Mouse (Mus musculus): Measurements from ENCODE around the gene Hist1h2af. TPM values are rescaled to one million over a fixed set of nuclear protein-coding genes. Genes with fewer than 3 reads are reported as not detected.
"Not testable (repeated sequence)": the region's sequence is repeated elsewhere in the genome, so short reads cannot be mapped to it uniquely, and the experiment has no call there.

Hist1h2af gene
- polyA plus RNA-seq, 1 experiment = 2.4 TPM

GRCm38 (mm10) chr13:23564482-23564881 is 30.8 kb downstream of the Hist1h2af start:
- WGBS = 51% methylated on average over 2 of the region's 2 CpGs

DNA sequence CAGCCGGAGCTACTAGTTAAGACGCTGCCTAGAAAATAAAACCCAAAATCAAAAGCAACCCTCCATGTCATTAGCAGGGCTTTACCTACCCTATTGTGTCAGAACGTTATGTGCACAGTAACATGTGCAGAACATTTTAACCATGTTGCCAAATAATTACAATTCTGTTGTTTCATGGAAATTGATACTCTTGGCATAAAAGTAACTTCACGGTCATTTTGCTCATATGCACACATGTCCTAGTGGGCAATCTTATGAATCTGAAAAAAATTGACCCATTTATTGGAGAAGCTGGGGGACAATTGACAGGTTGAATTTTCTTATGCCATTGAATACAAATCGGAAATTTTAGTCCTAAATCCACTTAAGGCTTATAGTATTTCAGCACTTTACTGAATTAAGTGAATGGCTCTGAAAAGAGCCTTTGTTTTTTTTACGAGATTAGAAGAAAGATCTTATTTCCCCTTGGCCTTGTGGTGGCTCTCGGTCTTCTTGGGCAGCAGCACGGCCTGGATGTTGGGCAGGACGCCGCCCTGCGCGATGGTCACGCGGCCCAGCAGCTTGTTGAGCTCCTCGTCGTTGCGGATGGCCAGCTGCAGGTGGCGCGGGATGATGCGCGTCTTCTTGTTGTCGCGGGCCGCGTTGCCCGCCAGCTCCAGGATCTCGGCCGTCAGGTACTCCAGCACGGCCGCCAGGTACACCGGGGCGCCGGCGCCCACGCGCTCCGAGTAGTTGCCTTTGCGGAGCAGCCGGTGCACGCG is 36.7 kb downstream of the Hist1h2af start:
- peak overlapping the region; percentile 46 for H3K4me3 ChIP-seq (replicated peaks; ENCODE audit: insufficient read depth, low read depth, low read length)
- peak overlapping the region; percentile 85 for H3K27ac ChIP-seq (ENCODE audit: insufficient read depth, low read length)
- H3K4me1 ChIP-seq (ENCODE audit: control insufficient read depth, insufficient read depth, low read length); H3K27me3 ChIP-seq (ENCODE audit: control insufficient read depth, insufficient read depth, low read length); DNase-seq: not testable (repeated sequence)
- WGBS = 2% methylated on average over 29 of the region's 41 CpGs

More at GRCm38 (mm10) chr13:23564482-23564881, 30.8 kb downstream of the Hist1h2af start:
- Histone ChIP-seq H3K27ac (ENCODE audit: insufficient read depth, low read length) (no peak overlapping the region), H3K4me3 (replicated peaks; ENCODE audit: insufficient read depth, low read depth, low read length) (no peak overlapping the region), H3K27me3 (ENCODE audit: control insufficient read depth, insufficient read depth, low read length) (no peaks in the 10 kb centered on the region), H3K4me1 (ENCODE audit: control insufficient read depth, insufficient read depth, low read length) (no peaks in the 10 kb centered on the region)
- DNase-seq = no peak
- TF ChIP-seq CTCF (IDR thresholded peaks at IDR 0.05; ENCODE audit: borderline replicate concordance, insufficient read depth, low read depth, low read length) = no peak
- TF ChIP-seq POLR2A (IDR thresholded peaks at IDR 0.05; ENCODE audit: borderline replicate concordance, insufficient read depth, low read length) = no peak

DNA sequence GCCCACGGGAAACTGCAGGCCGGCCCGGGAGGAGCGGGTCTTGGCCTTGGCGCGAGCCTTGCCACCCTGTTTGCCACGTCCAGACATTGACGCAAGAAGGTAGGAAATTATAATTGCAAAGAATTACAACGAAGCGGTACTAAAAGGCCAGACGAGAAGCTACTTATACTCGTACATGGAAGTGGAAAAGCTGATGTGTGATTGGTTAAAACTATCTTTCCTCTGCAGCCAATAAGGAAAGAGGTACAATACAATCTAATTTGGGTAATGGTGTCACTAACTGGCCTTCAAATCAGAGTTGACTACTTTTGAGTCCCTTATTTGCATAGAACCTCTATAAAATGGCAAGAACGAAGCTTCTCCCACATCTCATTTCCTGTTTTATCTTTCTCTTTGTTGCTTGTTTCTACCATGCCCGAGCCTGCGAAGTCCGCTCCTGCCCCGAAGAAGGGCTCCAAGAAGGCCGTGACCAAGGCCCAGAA is 37.4 kb downstream of the Hist1h2af start, which contains the start of the genes Hist1h2ae and Hist1h2bg:
Gene Hist1h2ae, minus strand, starts transcription at position 199 of the 482 bp plus-strand sequence.
Gene Hist1h2bg, plus strand, starts transcription at position 375 of the 482 bp plus-strand sequence.
- under 1% methylated on average over 18 of the region's 18 CpGs for WGBS

DNA sequence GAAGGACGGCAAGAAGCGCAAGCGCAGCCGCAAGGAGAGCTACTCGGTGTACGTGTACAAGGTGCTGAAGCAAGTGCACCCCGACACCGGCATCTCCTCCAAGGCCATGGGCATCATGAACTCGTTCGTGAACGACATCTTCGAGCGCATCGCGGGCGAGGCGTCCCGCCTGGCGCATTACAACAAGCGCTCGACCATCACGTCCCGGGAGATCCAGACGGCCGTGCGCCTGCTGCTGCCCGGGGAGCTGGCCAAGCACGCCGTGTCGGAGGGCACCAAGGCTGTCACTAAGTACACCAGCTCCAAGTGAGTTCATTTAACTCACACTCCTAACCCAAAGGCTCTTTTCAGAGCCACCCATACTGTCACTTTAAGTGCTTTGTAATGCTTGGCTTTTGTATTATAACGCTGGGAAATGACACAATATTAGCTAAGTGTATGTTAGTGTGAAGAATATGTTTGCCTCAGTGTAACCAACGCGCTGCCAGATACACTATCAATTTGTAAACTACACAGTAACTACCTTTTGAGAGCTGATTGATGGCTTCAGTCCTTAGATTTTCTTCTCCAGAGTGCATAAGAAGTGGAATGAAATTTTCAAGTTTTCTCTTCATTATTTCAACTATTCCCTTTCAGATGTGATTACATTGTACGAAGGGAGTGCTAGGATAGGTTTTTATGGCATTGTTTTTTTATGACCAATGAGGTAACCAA is 38.0 kb downstream of the Hist1h2af start:
- Histone ChIP-seq H3K4me3 (replicated peaks; ENCODE audit: insufficient read depth, low read depth, low read length) (peak overlapping the region; percentile 58), H3K27ac (ENCODE audit: insufficient read depth, low read length) (peak overlapping the region; percentile 77)
- 2% methylated on average over 18 of the region's 34 CpGs for WGBS
- not testable (repeated sequence) for DNase-seq; H3K4me1 ChIP-seq (ENCODE audit: control insufficient read depth, insufficient read depth, low read length); H3K27me3 ChIP-seq (ENCODE audit: control insufficient read depth, insufficient read depth, low read length)

More for the DNA sequence above, 37.4 kb downstream of the Hist1h2af start, which contains the start of the genes Hist1h2ae and Hist1h2bg:
- Histone ChIP-seq H3K4me3 (replicated peaks; ENCODE audit: insufficient read depth, low read depth, low read length) (peak within 1 kb of the TSS; percentile 58), H3K27ac (ENCODE audit: insufficient read depth, low read length) (peak within 1 kb of the TSS; percentile 85), H3K27me3 (ENCODE audit: control insufficient read depth, insufficient read depth, low read length) (no peaks in the 10 kb centered on the region), H3K4me1 (ENCODE audit: control insufficient read depth, insufficient read depth, low read length) (no peaks in the 10 kb centered on the region)
- peak; percentile 78 to 88 for DNase-seq
- TF ChIP-seq POLR2A (IDR thresholded peaks at IDR 0.05; ENCODE audit: borderline replicate concordance, insufficient read depth, low read length) = no peak
- no peak for TF ChIP-seq CTCF (IDR thresholded peaks at IDR 0.05; ENCODE audit: borderline replicate concordance, insufficient read depth, low read depth, low read length)

- no peak overlapping the region for H3K4me3 ChIP-seq (replicated peaks; ENCODE audit: insufficient read depth, low read depth, low read length)
- no peak overlapping the region for H3K27ac ChIP-seq (ENCODE audit: insufficient read depth, low read length)
- no peaks in the 10 kb centered on the region for H3K4me1 ChIP-seq (ENCODE audit: control insufficient read depth, insufficient read depth, low read length)
- TF ChIP-seq POLR2A (IDR thresholded peaks at IDR 0.05; ENCODE audit: borderline replicate concordance, insufficient read depth, low read length) (no peak), CTCF (IDR thresholded peaks at IDR 0.05; ENCODE audit: borderline replicate concordance, insufficient read depth, low read depth, low read length) (no peak)
- H3K27me3 ChIP-seq (ENCODE audit: control insufficient read depth, insufficient read depth, low read length) = no peaks in the 10 kb centered on the region
- no peak for DNase-seq
- 46% methylated on average over 2 of the region's 2 CpGs for WGBS
These were observed 38.7 kb downstream of the Hist1h2af start for GRCm38 (mm10) chr13:23572218-23573033.

- WGBS = 10% methylated on average over 20 of the region's 20 CpGs
- H3K27me3 ChIP-seq (ENCODE audit: control insufficient read depth, insufficient read depth, low read length); H3K4me3 ChIP-seq (replicated peaks; ENCODE audit: insufficient read depth, low read depth, low read length); H3K27ac ChIP-seq (ENCODE audit: insufficient read depth, low read length); DNase-seq; H3K4me1 ChIP-seq (ENCODE audit: control insufficient read depth, insufficient read depth, low read length): not testable (repeated sequence)
These were observed 39.6 kb downstream of the Hist1h2af start for GRCm38 (mm10) chr13:23573034-23573897.

DNA sequence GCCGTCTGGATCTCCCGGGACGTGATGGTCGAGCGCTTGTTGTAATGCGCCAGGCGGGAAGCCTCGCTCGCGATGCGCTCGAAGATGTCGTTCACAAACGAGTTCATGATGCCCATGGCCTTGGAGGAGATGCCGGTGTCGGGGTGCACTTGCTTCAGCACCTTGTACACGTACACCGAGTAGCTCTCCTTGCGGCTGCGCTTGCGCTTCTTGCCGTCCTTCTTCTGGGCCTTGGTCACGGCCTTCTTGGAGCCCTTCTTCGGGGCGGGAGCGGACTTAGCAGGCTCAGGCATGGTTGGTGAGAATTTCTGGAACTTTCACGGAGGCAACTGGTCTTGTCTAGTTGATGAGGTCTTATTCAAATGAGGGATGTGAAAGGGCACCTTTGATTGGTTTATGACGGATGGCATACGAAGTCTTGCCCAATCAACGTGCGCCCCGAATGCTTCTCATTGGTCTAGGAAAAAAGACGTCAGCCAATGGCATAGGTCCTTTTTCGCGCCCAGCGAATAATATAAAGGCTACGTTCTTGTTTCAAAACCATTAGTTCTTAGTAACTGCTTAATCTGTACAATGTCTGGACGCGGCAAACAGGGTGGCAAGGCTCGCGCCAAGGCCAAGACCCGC is 40.3 kb downstream of the Hist1h2af start, which contains the start of the genes Hist1h2bf and Hist1h2ad:
Gene Hist1h2bf, minus strand, starts transcription at position 299 of the 627 bp plus-strand sequence.
Gene Hist1h2ad, plus strand, starts transcription at position 484 of the 627 bp plus-strand sequence.
- under 1% methylated on average over 42 of the region's 42 CpGs for WGBS
- H3K4me3 ChIP-seq (replicated peaks; ENCODE audit: insufficient read depth, low read depth, low read length); H3K4me1 ChIP-seq (ENCODE audit: control insufficient read depth, insufficient read depth, low read length); H3K27me3 ChIP-seq (ENCODE audit: control insufficient read depth, insufficient read depth, low read length); H3K27ac ChIP-seq (ENCODE audit: insufficient read depth, low read length): not testable (repeated sequence)
- DNase-seq = peak; percentile 75 to 84

DNA sequence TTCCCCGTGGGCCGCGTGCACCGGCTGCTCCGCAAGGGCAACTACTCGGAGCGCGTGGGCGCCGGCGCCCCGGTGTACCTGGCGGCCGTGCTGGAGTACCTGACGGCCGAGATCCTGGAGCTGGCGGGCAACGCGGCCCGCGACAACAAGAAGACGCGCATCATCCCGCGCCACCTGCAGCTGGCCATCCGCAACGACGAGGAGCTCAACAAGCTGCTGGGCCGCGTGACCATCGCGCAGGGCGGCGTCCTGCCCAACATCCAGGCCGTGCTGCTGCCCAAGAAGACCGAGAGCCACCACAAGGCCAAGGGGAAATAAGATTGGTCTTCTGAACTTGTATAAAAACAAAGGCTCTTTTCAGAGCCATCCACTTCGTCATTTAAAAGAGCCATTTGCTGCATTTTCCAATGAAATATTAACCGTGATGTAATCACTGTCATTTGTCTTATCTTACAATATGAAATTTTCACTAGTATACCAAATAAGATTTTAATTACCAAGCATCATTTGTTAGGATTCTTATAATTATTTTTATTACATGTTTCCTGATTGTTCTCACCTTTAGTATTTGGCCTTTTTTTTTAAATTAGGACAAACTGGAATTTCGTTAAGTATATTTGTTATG is 41.0 kb downstream of the Hist1h2af start:
- H3K27me3 ChIP-seq (ENCODE audit: control insufficient read depth, insufficient read depth, low read length); DNase-seq; H3K4me3 ChIP-seq (replicated peaks; ENCODE audit: insufficient read depth, low read depth, low read length); H3K27ac ChIP-seq (ENCODE audit: insufficient read depth, low read length); H3K4me1 ChIP-seq (ENCODE audit: control insufficient read depth, insufficient read depth, low read length): not testable (repeated sequence)
- 6% methylated on average over 11 of the region's 39 CpGs for WGBS

Measured in cerebellum, adult 2 months (tissue).